Mouse (Mus musculus) heart, embryonic 16.5 days (tissue): ENCODE measurements around the gene Reep3. TPM values are rescaled to one million over a fixed set of nuclear protein-coding genes. Genes with fewer than 3 reads are reported as not detected.

Experiments used
- ATAC-seq: fragments of 200-750 bp; cut with Nextera tagmentation; replicated peaks from 2 replicates; pipeline ENCODE4 v1.8.0; 2017; ENCODE audit warnings: moderate number of reproducible peaks; ENCODE audit not compliant: insufficient read depth, low FRiP score; ENCODE audit errors: extremely low read depth
- H3K27ac ChIP-seq: fragments of 300-500 bp; sonication (generic); 2 replicates; pipeline ENCODE4 v1.5.1; 2014; ENCODE audit warnings: mild to moderate bottlenecking, low read length, control low read depth, moderate library complexity
- H3K27me3 ChIP-seq: fragments of 300-500 bp; sonication (generic); 2 replicates; pipeline ENCODE4 v1.6.1; 2014; ENCODE audit warnings: low read length, mixed read lengths; ENCODE audit not compliant: control insufficient read depth, insufficient read depth
- H3K36me3 ChIP-seq: fragments of 300-500 bp; sonication (generic); 2 replicates; pipeline ENCODE4 v1.6.1; 2014; ENCODE audit not compliant: control insufficient read depth, insufficient read depth
- H3K4me1 ChIP-seq: fragments of 300-500 bp; sonication (generic); 2 replicates; pipeline ENCODE4 v1.6.1; 2014; ENCODE audit warnings: low read length, mixed read lengths; ENCODE audit not compliant: control insufficient read depth, insufficient read depth
- H3K4me2 ChIP-seq: fragments of 300-500 bp; sonication (generic); 2 replicates; pipeline ENCODE4 v1.6.1; 2014; ENCODE audit warnings: low read depth, mild to moderate bottlenecking, control low read depth, low read length
- H3K4me3 ChIP-seq: fragments of 300-500 bp; sonication (generic); 2 replicates; pipeline ENCODE4 v1.5.1; 2014; ENCODE audit warnings: mild to moderate bottlenecking, control low read depth, low read length
- H3K9ac ChIP-seq: fragments of 300-500 bp; sonication (generic); 2 replicates; pipeline ENCODE4 v1.6.1; 2014; ENCODE audit warnings: low read length, control low read depth
- H3K9me3 ChIP-seq: fragments of 300-500 bp; sonication (generic); replicated peaks from 2 replicates; pipeline ENCODE4 v1.6.1; 2016; ENCODE audit warnings: low read length; ENCODE audit not compliant: control insufficient read depth
- WGBS: fragments of 180-500 bp; shearing (Covaris S2); extraction: QIAGEN DNeasy Blood & Tissue Kit; methylation state at CpG from one replicate; pipeline ENCODE4 v1.1.7; 2014; 5-methylcytosine and 5-hydroxymethylcytosine counted together
- polyA plus RNA-seq: library from polyadenylated mRNA; unstranded; fragments of >200 nt; fragmentation: Nextera tagmentation; extraction: Ambion mirVana; gene quantifications from 2 replicates; pipeline ENCODE4 v1.2.1, GENCODE M21; 2015

The Reep3 gene
- polyA plus RNA-seq, 1 experiment from 2014 or later = 29.7 TPM

DNA sequence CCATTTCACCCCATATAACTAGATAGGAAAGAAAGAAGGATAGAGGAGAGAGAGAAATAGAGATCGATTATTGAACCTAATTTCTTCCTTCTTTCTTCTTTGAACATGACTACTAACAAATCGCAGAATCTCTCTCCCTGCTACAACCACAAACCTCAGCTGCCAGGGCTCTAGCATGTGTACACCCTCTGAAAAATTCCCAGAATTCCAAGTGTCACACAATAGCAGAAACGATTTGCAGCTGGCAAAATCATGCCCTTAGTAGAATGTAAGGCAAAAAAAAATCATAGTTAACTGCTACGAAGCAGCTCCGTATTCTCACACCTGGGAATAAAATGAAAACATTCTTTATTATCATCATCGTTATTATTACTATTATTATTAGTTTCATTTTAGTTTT, 122.9 kb downstream of the Reep3 start:
- H3K27me3 ChIP-seq = no peaks in the 10 kb centered on the region
- H3K4me2 ChIP-seq = no peak overlapping the region
- H3K9ac ChIP-seq = no peak overlapping the region
- no peak overlapping the region for H3K27ac ChIP-seq
- ATAC-seq = no peak
- no peaks in the 10 kb centered on the region for H3K9me3 ChIP-seq
- no peaks in the 10 kb centered on the region for H3K36me3 ChIP-seq
- H3K4me1 ChIP-seq = peaks cover 5% of the 10 kb centered on the region
- 62% methylated on average over 6 of the region's 6 CpGs for WGBS
- H3K4me3 ChIP-seq = no peak overlapping the region

DNA sequence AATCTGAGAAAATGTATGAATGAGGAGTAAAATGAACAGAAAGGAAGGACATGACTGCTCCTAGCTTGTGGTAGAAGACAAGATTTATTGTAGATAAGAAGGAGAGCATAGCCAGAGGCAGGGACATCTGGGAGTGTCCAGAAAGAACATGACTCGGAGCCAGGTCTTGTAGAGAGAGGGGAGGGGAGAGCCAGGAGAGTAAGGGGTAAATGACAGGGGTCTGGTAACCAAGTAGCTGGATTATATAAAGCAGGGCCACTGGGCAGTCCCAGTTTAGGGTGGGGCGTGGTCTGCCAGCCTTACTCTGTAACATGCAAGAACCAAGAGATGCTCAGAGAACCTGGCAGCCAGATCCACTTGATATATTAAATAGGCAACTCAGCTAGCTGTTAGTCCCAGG, 123.5 kb downstream of the Reep3 start:
- no peaks in the 10 kb centered on the region for H3K27me3 ChIP-seq
- WGBS = 57% methylated on average over 2 of the region's 2 CpGs

DNA sequence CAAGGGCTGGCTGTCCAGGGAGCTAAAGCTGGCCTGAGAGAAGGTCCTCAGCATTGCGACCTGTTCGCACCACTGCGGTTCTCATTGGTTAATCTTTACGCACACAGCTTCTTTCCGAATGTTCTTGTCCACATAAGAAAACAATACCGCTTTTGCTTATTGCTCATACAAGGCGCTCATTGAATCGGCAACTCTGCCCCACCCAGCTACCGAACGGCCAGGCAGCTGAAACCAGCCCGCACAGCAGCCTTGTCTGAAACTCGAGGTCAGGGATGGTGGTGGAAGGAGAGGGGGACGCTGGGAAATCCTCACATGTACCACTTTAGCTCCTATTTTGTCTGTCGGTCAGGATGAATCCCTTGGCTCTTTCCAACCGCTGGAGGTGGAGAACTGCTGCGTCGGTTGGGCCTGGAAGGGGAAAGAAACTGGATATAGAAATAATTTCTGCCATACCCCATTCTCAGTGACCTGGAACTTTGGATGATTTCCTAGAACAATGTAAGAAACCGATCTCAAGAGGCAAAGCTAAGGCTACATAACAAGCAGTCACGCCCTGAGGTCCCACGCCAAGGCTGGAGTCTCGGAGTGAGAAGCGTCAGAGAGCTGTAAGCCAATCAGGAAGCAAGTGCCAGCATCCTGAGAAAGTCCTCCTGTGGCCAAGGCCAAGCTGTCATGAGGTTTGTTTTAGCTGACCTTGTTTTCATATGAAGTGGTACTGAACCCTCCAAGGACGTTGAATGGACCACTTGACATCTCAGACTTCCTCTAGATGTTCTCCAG, 126.2 kb downstream of the Reep3 start:
- Histone ChIP-seq H3K27me3 (no peaks in the 10 kb centered on the region), H3K27ac (no peak overlapping the region), H3K4me2 (no peak overlapping the region), H3K9ac (no peak overlapping the region), H3K36me3 (no peaks in the 10 kb centered on the region), H3K4me3 (no peak overlapping the region), H3K9me3 (peaks cover 3% of the 10 kb centered on the region; the same call in 1 of the 2 replicates), H3K4me1 (peaks cover 2% of the 10 kb centered on the region)
- ATAC-seq = no peak
- 86% methylated on average over 23 of the region's 23 CpGs for WGBS

More for the DNA sequence above, 123.5 kb downstream of the Reep3 start:
- Histone ChIP-seq H3K36me3 (no peaks in the 10 kb centered on the region), H3K4me3 (no peak overlapping the region), H3K9me3 (no peaks in the 10 kb centered on the region), H3K27ac (no peak overlapping the region), H3K9ac (no peak overlapping the region), H3K4me2 (no peak overlapping the region), H3K4me1 (peaks cover 5% of the 10 kb centered on the region)
- no peak for ATAC-seq

DNA sequence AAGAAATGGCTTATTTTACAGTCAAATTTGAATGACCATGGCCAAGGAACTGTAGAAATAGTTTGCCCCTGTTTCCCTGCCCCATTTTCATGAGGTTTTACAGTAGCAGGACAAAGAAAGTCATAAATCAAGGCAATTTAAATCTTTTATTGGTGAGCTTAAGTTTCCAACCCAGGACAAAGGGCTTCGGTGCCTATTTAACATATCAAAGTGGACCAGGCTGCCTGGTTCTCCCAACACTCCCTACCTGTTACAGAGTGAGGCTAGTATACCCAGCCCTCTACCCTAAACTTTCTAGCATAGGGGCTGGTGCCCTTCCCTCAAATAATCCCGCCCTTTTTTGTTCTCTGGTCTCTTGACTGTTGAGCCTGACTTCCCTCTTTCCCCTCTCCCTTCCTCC, 127.2 kb downstream of the Reep3 start:
- no peak overlapping the region for H3K9ac ChIP-seq
- H3K27ac ChIP-seq = no peak overlapping the region
- H3K27me3 ChIP-seq = no peaks in the 10 kb centered on the region
- no peaks in the 10 kb centered on the region for H3K36me3 ChIP-seq
- peaks cover 3% of the 10 kb centered on the region; the same call in 1 of the 2 replicates for H3K9me3 ChIP-seq
- no peak overlapping the region for H3K4me3 ChIP-seq
- no peak for ATAC-seq
- no peak overlapping the region for H3K4me2 ChIP-seq
- no peaks in the 10 kb centered on the region for H3K4me1 ChIP-seq
- WGBS = 66% methylated on average over 2 of the region's 2 CpGs

DNA sequence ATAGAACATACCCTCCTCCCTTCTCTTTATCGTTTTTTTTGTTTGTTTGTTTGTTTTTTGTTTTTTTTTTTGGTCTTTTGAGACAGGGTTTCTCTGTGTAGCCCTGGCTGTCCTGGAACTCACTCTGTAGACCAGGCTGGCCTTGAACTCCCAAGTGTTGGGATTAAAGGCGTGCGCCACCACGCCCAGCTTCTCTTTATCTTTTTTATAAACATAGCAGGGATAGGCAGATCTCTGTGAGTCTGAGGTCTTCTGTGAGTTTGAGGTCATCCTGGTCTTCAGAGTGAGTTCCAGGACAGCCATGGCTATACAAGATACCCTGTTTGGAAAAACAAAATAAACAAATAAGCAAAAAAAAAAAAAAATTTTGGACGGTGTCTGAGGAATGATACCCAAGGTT, 127.7 kb downstream of the Reep3 start:
- Histone ChIP-seq H3K36me3 (no peaks in the 10 kb centered on the region), H3K9me3 (peaks cover 3% of the 10 kb centered on the region; the same call in 1 of the 2 replicates), H3K4me2 (no peak overlapping the region), H3K27ac (no peak overlapping the region), H3K4me1 (no peaks in the 10 kb centered on the region), H3K9ac (no peak overlapping the region), H3K27me3 (no peaks in the 10 kb centered on the region), H3K4me3 (no peak overlapping the region)
- ATAC-seq = no peak
- 85% methylated on average over 5 of the region's 5 CpGs for WGBS

DNA sequence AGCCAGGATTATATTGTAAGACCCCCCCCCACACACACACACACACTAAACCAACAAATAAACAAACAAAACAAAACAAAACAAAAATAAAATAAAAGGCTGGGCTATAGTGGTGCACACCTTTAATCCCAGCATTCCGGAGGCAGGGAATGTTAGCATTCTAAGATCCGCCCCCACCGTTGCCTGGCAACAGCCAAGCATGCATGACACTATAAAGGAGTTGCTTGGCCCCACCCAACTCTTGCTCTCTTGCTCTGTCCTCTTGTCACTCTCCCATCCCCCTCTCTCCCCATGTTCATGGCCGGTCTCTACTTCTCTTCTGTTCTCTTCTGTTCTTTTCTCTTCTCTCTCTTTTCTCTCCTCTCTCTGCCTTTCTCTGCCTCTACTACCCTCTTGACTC, 128.2 kb downstream of the Reep3 start:
- 59% methylated on average over 4 of the region's 4 CpGs for whole genome bisulfite sequencing
- ATAC-seq = no peak
- H3K27me3 ChIP-seq = no peaks in the 10 kb centered on the region
- H3K9me3 ChIP-seq = peaks cover 3% of the 10 kb centered on the region; the same call in 1 of the 2 replicates
- H3K4me2 ChIP-seq = no peak overlapping the region
- no peak overlapping the region for H3K4me3 ChIP-seq
- H3K36me3 ChIP-seq = no peaks in the 10 kb centered on the region
- no peak overlapping the region for H3K27ac ChIP-seq
- no peak overlapping the region for H3K9ac ChIP-seq
- no peaks in the 10 kb centered on the region for H3K4me1 ChIP-seq

DNA sequence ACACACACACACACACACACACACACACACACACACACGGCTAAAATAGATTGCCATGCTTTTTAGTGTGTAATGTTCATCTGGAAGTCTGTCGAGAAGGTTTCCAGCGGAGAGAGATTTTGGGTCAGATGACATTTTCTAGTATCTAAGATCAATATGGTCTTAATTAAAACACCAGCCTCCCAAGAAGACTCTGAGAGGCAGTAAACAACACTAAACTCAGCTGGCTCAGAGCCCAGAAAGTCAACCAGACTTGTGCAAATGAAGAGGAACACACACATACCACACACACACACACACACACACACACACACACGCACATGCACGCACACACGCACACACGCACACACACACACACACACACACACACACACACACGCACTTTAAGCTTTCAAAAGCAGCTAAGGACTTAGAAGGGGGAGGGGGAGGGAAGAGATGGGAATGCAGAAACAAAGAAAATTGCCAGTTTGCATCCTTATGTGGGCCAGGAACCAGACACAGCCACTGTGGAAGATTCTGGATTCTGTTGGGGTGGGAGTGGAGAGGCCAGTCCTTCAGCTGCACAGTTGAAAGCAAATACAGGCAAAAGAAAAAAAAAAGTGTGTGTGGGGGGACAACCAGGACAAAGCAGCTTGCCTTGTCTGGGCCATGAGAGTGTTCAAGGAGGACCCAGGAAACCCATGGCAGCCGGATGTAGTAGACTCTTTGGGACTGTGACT, 130.2 kb downstream of the Reep3 start:
- no peaks in the 10 kb centered on the region for H3K27me3 ChIP-seq
- H3K4me2 ChIP-seq = no peak overlapping the region
- no peaks in the 10 kb centered on the region for H3K36me3 ChIP-seq
- no peak overlapping the region for H3K27ac ChIP-seq
- no peak overlapping the region for H3K9ac ChIP-seq
- ATAC-seq = no peak
- H3K9me3 ChIP-seq = peaks cover 3% of the 10 kb centered on the region; the same call in 1 of the 2 replicates
- H3K4me1 ChIP-seq = no peaks in the 10 kb centered on the region
- H3K4me3 ChIP-seq = no peak overlapping the region
- WGBS = 65% methylated on average over 9 of the region's 9 CpGs

DNA sequence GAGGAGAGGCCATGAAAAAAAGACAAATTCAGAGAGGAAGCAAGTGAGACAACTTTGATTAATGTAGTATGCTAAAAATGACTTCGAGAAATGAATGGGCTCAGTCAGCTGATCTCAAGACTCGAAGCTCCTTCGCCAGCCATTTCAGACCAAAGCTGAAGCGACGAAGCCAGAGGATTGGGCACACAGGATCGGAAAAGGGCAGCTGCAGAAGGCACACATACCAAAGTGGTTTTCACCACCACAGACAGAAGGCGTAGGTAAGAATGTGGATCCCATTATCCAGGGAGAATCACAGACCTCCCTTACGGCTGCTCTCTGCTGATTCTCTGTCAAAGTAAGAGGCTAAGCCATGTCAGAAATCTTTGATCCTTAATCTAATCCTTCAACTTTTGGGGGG, 136.6 kb downstream of the Reep3 start:
- H3K4me2 ChIP-seq = no peak overlapping the region
- no peak for ATAC-seq
- WGBS = 82% methylated on average over 8 of the region's 8 CpGs
- H3K4me1 ChIP-seq = no peaks in the 10 kb centered on the region
- H3K9ac ChIP-seq = no peak overlapping the region
- H3K36me3 ChIP-seq = no peaks in the 10 kb centered on the region
- no peak overlapping the region for H3K4me3 ChIP-seq
- H3K27me3 ChIP-seq = no peaks in the 10 kb centered on the region
- no peak overlapping the region for H3K27ac ChIP-seq
- H3K9me3 ChIP-seq = no peaks in the 10 kb centered on the region
